Mouse (Mus musculus) heart, adult 2 months (tissue): Measurements from ENCODE around the gene Dhrs7c. TPM values are rescaled to one million over a fixed set of nuclear protein-coding genes. Genes with fewer than 3 reads are reported as not detected.

Source experiments
- DNase-seq, 2 experiments: peaks; one replicate each; pipeline ENCODE4 v3.0.0; 2021
- H3K27ac ChIP-seq: fragments of 200-600 bp; 2 replicates; pipeline ENCODE4 v1.8.1; 2022
- H3K27me3 ChIP-seq: fragments of 200-500 bp; 2 replicates; pipeline ENCODE4 v1.6.1; 2012; ENCODE audit warnings: mild to moderate bottlenecking, low read length, inconsistent platforms, mixed read lengths; ENCODE audit not compliant: control insufficient read depth, insufficient read depth
- H3K36me3 ChIP-seq: fragments of 200-500 bp; 2 replicates; pipeline ENCODE4 v1.6.1; 2012; ENCODE audit warnings: low read length, inconsistent platforms; ENCODE audit not compliant: control insufficient read depth, insufficient read depth
- H3K4me1 ChIP-seq: fragments of 200-500 bp; 2 replicates; pipeline ENCODE4 v1.6.1; 2011; ENCODE audit warnings: low read length; ENCODE audit not compliant: control insufficient read depth, insufficient read depth
- H3K4me3 ChIP-seq: fragments of 200-600 bp; 2 replicates; pipeline ENCODE4 v1.8.1; 2022
- H3K79me2 ChIP-seq: fragments of 200-500 bp; replicated peaks from 2 replicates; pipeline ENCODE4 v1.6.1; 2012; ENCODE audit warnings: mild to moderate bottlenecking, inconsistent platforms, low read length, moderate library complexity, mixed read lengths; ENCODE audit not compliant: control insufficient read depth, insufficient read depth
- H3K9ac ChIP-seq: fragments of 200-500 bp; 2 replicates; pipeline ENCODE4 v1.6.1; 2012; ENCODE audit warnings: low read depth, mild to moderate bottlenecking, control low read depth, inconsistent platforms, low read length, mixed read lengths
- CTCF ChIP-seq: fragments of 200-600 bp; IDR thresholded peaks from 2 replicates; pipeline ENCODE4 v1.8.1; 2022; ENCODE audit warnings: antibody characterized with exemption, mild to moderate bottlenecking, moderate library complexity
- EP300 ChIP-seq: fragments of 200-500 bp; IDR thresholded peaks from 2 replicates; pipeline ENCODE4 v1.6.1; 2011; ENCODE audit warnings: low read depth, low read length, control low read depth; ENCODE audit not compliant: insufficient read depth
- POLR2A ChIP-seq: fragments of 200-500 bp; IDR thresholded peaks from 2 replicates; pipeline ENCODE4 v1.6.1; 2011; ENCODE audit warnings: mild to moderate bottlenecking, low read depth, low read length, control low read depth; ENCODE audit not compliant: insufficient read depth
- WGBS: fragments of 180-500 bp; shearing (Covaris S2); methylation state at CpG from one replicate; pipeline ENCODE4 v1.1.7; 2018; 5-methylcytosine and 5-hydroxymethylcytosine counted together
- intact Hi-C: fragments of 180-260 bp; cut with DNase I; formaldehyde crosslinking; loops from one replicate; pipeline ENCODE4 v1.15.1; 2025
- polyA plus RNA-seq: library from polyadenylated mRNA; depleted of rRNA; stranded (reverse); fragments of >200 nt; gene quantifications from 2 replicates; pipeline ENCODE4 v1.2.3, GENCODE M21; 2012
- total RNA-seq, 2 experiments: library from RNA; stranded (reverse); gene quantifications; 2 replicates each; pipeline ENCODE4 v1.2.3; 2021

Dhrs7c gene
- total and polyA plus RNA-seq, 3 experiments, result 178 to 217 (median 214) TPM

DNA sequence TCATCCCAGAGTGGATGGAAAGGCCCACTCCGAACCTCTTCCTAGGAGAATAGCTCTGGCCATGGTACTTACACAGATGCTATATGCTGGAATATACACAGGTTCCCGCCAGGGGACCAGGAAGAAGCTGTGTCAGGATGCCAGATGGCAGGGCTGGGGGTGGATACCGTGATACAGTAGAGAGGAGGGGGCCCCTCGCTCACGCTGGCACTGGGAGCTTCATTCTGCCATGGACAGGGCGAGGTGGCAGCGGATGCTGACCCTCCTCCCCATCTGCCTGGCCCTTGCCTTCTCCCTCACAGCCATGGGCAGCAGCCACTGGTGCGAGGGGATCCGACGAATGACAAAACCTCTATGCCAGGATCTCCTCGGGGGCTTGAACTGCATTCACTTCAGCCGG lies 23.6 kb upstream of the Dhrs7c start, which contains the start of gene Gsg1l2:
Gene Gsg1l2 (plus strand): TSS at position 230 of the 400 bp plus-strand sequence.
- no peak for DNase-seq
- intact Hi-C loops, result no loop called here
- no peaks in the 10 kb centered on the region for H3K79me2 ChIP-seq
- no peak within 1 kb of the TSS for H3K9ac ChIP-seq
- no peaks in the 10 kb centered on the region for H3K4me1 ChIP-seq
- H3K27ac ChIP-seq, result no peak within 1 kb of the TSS
- TF ChIP-seq EP300, result no peak
- TF ChIP-seq POLR2A, result no peak
- 84% methylated on average over 12 of the region's 12 CpGs for WGBS
- no peaks in the 10 kb centered on the region for H3K36me3 ChIP-seq
- no peak within 1 kb of the TSS for H3K4me3 ChIP-seq
- no peaks in the 10 kb centered on the region for H3K27me3 ChIP-seq

DNA sequence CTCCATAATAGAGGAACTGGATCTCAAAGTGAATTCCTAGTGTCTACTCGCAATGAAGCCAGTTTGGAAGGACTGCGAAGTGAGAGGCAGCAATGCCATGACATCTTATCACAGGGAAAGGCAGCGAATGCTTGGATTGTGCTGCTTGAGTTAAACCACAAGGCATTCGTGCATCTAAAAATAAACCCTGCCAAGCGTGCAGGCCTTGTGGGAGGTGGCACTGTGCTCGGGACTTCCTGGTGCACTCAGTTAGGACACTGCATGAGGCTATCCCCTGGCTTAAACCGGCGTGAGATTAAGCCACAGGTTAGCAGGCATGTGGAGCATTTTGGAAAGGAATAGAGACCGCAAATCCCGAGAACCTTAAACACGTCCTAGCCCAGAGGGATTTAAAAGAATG lies 7.8 kb upstream of the Dhrs7c start:
- DNase-seq, result peak in 1 of 2 experiments; percentile 36
- Histone ChIP-seq H3K27me3 (no peaks in the 10 kb centered on the region), H3K79me2 (no peaks in the 10 kb centered on the region), H3K27ac (peak overlapping the region; percentile 61), H3K4me1 (peaks cover 3% of the 10 kb centered on the region), H3K4me3 (no peak overlapping the region), H3K9ac (no peak overlapping the region), H3K36me3 (peaks cover 2% of the 10 kb centered on the region; the same call in 1 of the 2 replicates)
- WGBS, result 30% methylated on average over 11 of the region's 11 CpGs
- intact Hi-C loops, result no loop called here
- no peak for TF ChIP-seq POLR2A
- TF ChIP-seq EP300, result peak; percentile 59; the same call in 1 of the 2 replicates
- TF ChIP-seq CTCF, result no peak

DNA sequence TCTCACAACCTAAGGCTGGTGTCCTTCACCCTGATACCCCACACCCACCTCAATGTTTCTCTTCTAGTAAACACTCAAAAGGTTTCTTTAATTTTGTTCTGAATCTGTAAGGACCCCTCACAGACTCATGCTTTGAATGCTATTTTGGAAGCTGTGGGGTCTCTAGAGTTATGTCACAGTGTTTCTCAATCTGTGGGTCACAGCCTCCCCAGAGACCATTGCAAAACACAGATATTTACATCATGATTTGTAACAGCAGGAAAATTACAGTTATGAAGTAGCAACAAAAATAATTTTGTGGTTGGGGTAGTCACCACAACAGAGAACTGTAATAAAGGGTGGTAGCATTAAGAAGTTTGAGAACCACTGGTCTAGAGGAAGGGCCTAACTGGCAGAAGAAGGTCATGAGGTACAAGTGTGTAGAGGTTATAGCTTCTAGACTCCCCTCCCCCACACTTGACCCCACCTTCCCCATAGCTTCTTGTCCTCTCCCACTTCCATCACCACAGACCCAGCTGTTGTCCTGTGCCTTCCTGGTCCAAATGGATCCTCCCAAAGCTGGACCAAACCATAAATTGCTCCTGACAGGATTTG lies 2.2 kb downstream of the Dhrs7c start:
- H3K27ac ChIP-seq, result peak overlapping the region; percentile 15
- H3K4me1 ChIP-seq, result peaks cover 7% of the 10 kb centered on the region
- H3K4me3 ChIP-seq, result peak overlapping the region; percentile 51
- TF ChIP-seq CTCF, result no peak
- TF ChIP-seq POLR2A, result no peak
- TF ChIP-seq EP300, result no peak
- no peaks in the 10 kb centered on the region for H3K36me3 ChIP-seq
- intact Hi-C loops, result no loop called here
- H3K27me3 ChIP-seq, result no peaks in the 10 kb centered on the region
- no peak for DNase-seq
- no peaks in the 10 kb centered on the region for H3K79me2 ChIP-seq
- H3K9ac ChIP-seq, result no peak overlapping the region

DNA sequence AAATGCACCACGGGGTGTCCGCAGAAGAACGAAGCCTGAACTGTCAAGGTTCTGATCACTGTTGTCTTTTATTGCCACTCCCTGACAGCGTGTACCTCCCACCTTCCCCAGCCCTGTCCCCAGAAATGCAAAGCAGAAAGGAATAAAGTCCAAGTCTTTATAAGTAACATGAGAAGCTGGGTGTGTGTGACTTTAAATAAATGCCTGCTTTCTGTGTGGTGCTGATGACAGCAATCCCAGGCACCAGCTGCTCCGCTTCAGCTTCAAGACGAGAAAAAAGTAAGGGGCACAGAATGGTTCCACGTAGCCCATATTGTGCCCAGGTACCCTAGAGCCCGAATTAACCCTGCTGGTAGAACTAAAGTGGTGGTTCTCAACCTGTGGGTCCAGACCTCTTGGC lies 3.2 kb downstream of the Dhrs7c start:
- WGBS, result 59% methylated on average over 8 of the region's 8 CpGs
- TF ChIP-seq EP300 (no peak), POLR2A (no peak), CTCF (no peak)
- intact Hi-C loops, result no loop called here

DNA sequence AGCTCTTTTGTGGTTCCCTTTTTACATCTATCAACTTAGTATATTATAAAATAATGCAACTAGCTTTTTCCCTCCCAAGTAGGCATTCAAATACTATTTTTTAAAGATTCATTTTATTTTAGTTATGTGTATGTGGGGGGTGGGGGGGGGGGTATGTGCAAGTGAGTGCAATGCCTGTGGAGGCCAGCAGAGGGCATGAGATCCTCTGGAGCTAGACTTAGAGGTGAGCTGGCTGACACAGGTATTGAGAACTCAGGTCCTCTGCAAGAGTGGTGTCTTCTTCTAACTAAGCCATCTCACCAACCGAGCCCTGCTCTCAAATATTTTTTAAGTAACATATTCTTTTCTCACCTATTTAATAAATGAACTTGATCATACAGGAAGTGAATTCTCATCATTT lies 7.6 kb downstream of the Dhrs7c start:
- no peaks in the 10 kb centered on the region; the same call in 1 of the 2 replicates for H3K36me3 ChIP-seq
- H3K9ac ChIP-seq, result no peak overlapping the region
- H3K79me2 ChIP-seq, result no peaks in the 10 kb centered on the region
- H3K4me3 ChIP-seq, result no peak overlapping the region
- intact Hi-C loops, result no loop called here
- no peaks in the 10 kb centered on the region for H3K27me3 ChIP-seq
- DNase-seq, result no peak
- WGBS, result 100% methylated on average over 1 of the region's 1 CpGs
- H3K4me1 ChIP-seq, result peaks cover 6% of the 10 kb centered on the region; the same call in 1 of the 2 replicates
- peak; percentile 51 for TF ChIP-seq CTCF
- no peak for TF ChIP-seq EP300
- H3K27ac ChIP-seq, result no peak overlapping the region

More for the DNA sequence above, 3.2 kb downstream of the Dhrs7c start:
- Histone ChIP-seq H3K27me3 (no peaks in the 10 kb centered on the region), H3K79me2 (no peaks in the 10 kb centered on the region), H3K36me3 (no peaks in the 10 kb centered on the region), H3K27ac (no peak overlapping the region), H3K4me3 (no peak overlapping the region), H3K9ac (no peak overlapping the region), H3K4me1 (peaks cover 7% of the 10 kb centered on the region)
- DNase-seq, result no peak

DNA sequence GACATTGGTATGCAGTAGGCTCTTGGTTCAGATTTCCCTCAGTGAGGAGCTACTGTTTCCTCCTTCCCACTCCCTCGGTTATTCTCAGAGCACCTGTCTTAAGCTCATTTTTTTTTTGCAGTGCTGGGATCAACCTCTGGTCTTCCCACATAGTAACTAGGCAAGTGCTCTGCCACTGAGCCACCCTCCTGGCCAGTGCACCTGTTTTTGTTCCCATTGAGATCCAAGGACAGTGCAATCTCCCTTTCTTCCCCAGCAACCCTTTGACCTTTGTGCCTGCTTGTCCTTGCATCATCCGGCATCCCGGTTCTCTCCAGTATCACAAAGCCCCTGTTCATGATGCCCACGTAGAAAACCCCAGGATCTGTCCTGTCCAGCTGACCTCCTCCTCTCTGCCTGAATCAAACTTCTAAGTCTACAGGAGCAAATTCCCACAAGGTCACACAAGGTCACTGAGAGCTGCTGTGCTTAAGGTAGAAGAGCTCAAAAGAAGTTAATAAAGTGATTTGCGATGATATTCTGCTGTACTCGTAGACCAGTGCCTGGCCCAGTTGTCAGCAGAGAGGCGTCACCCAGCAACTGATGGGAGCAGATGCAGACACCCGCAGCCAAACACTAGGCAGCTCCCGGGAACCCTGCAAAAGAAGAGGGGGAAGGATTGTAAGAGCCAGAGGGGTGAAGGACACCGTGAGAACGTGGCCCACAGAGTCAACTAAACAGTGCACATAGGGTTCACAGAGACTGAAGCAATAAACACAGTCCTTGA lies 9.0 kb downstream of the Dhrs7c start:
- H3K9ac ChIP-seq, result no peak overlapping the region
- H3K27me3 ChIP-seq, result no peaks in the 10 kb centered on the region
- H3K79me2 ChIP-seq, result no peaks in the 10 kb centered on the region
- 75% methylated on average over 11 of the region's 11 CpGs for WGBS
- no peaks in the 10 kb centered on the region; the same call in 1 of the 2 replicates for H3K36me3 ChIP-seq
- no peak for TF ChIP-seq EP300
- DNase-seq, result no peak
- H3K4me3 ChIP-seq, result no peak overlapping the region
- no peak overlapping the region for H3K27ac ChIP-seq
- peaks cover 6% of the 10 kb centered on the region; the same call in 1 of the 2 replicates for H3K4me1 ChIP-seq
- intact Hi-C loops, result no loop called here
